Comparison of ENCODE assay signal across 9 mouse cellular contexts in the genomic region with DNA sequence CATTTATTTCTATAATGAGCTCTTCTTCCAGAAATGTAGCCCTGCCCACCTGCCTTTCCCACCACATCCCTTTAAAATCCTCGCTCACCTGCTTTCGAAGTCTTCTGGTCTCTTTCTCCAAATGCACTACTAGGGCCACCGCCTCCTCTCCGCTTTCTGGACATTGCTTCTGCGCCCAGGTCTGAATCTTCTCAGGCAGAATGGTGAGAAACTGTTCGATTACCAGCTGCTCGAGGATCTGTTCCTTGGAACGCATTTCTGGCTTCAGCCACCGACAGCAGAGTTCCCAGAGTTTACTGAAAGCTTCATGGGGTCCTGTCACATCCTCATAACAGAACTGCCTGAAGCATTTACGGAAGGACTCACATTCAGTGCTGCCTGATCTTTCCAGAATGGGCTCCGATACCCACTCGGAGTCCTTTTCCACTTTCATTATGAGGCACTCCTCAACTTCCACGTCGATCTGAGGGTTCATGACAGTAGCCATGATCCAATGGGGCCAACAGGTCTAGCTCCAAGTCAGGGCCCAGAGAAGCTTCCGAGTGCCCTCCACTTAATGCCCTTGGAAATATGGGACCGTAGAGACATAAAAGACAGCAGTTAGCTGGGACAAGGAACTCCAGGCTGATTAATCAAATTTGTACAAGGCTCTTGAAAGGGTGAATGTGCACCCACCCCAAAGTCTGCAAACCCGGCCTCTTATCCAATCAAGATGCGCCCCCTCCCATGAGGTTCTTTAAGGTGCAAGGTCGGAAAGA. TPM values are rescaled to one million over a fixed set of nuclear protein-coding genes. Genes with fewer than 3 reads are reported as not detected.
A peak's percentile ranks its signal among the peaks of the same experiment; 100 is the strongest.
DNase-seq lines count a peak whose midpoint lies in the region; ATAC-seq lines count a peak whose summit lies in the region.
"Had no signal": no experiment of that assay in that cellular context is flagged by ENCODE, and none has a peak within 500 bp of the region (broad histone marks: within the 10 kb centered on the region; RNA-seq: fewer than 3 reads in every experiment).

No protein-coding gene starts in this region.

- 41% methylated on average over 19 of the region's 19 CpGs for WGBS in kidney, embryonic 14.5 days
- 49% methylated on average over 19 of the region's 19 CpGs for WGBS in limb, embryonic 10.5 days

- no peaks in the 10 kb centered on the region for H3K9me3 ChIP-seq in kidney, embryonic 14.5 days (ENCODE audit: control insufficient read depth, low read length)
- H3K9me3 ChIP-seq in limb, embryonic 10.5 days (replicated peaks), result no peaks in the 10 kb centered on the region

- peak; percentile 29 for ATAC-seq in kidney, embryonic 14.5 days (ENCODE audit: low FRiP score, low TSS enrichment)
- no peak for ATAC-seq in megakaryocyte progenitor cell, adult 5-6 weeks (replicated peaks; ENCODE audit: poor library complexity)

- no peaks in the 10 kb centered on the region for H3K27me3 ChIP-seq in kidney, embryonic 14.5 days (ENCODE audit: control insufficient read depth, insufficient read depth, low read length)
- H3K27me3 ChIP-seq in limb, embryonic 10.5 days (ENCODE audit: low read depth, poor library complexity, severe bottlenecking), result peaks cover 18% of the 10 kb centered on the region

- peak overlapping the region; percentile 63 for H3K9ac ChIP-seq in kidney, embryonic 14.5 days (ENCODE audit: low read depth, low read length)

- H3K4me3 ChIP-seq in kidney, embryonic 14.5 days (ENCODE audit: low read length), result peak overlapping the region; percentile 71
- H3K4me3 ChIP-seq in brown adipose tissue, adult 24 weeks (ENCODE audit: insufficient read depth, low read depth, low read length), result peak overlapping the region; percentile 65
- peak overlapping the region; percentile 79 for H3K4me3 ChIP-seq in limb, embryonic 10.5 days

- H3K27ac ChIP-seq in kidney, embryonic 14.5 days (ENCODE audit: low read depth, low read length), result no peak overlapping the region
- no peak overlapping the region for H3K27ac ChIP-seq in brown adipose tissue, adult 24 weeks (replicated peaks; ENCODE audit: low read depth, low read length)
- peak overlapping the region; percentile 85 for H3K27ac ChIP-seq in limb, embryonic 10.5 days

- H3K4me1 ChIP-seq in kidney, embryonic 14.5 days (ENCODE audit: control insufficient read depth, insufficient read depth, low read length), result peaks cover 4% of the 10 kb centered on the region; the same call in 1 of the 2 replicates
- H3K4me1 ChIP-seq in brown adipose tissue, adult 24 weeks (ENCODE audit: control insufficient read depth, insufficient read depth, insufficient read length, low read length), result no peaks in the 10 kb centered on the region; the same call in 1 of the 2 replicates
- peaks cover 18% of the 10 kb centered on the region for H3K4me1 ChIP-seq in limb, embryonic 10.5 days

- H3K36me3 ChIP-seq in kidney, embryonic 14.5 days (ENCODE audit: control insufficient read depth, insufficient read depth, low read length), result 0 out of 2 replicates have a peak, but pooled peaks cover 4% of the 10 kb centered on the region
- H3K36me3 ChIP-seq in limb, embryonic 10.5 days, result no peaks in the 10 kb centered on the region

- DNase-seq in kidney, postnatal 14 days, result no peak
- DNase-seq in frontal cortex, adult 2 months (ENCODE audit: extremely low spot score in 1 of 2, low spot score in 1 of 2), result peak; percentile 8 to 22
- DNase-seq in limb, embryonic 10.5 days (ENCODE audit: low spot score), result peak; percentile 31
- peak; percentile 6 to 10 for DNase-seq in right cerebral cortex, postnatal 36 days (ENCODE audit: low spot score in 2 of 2)
- DNase-seq in lung, postnatal 36 days, result no peak

- peak overlapping the region; percentile 94 for H3K4me2 ChIP-seq in kidney, embryonic 14.5 days (replicated peaks; ENCODE audit: low read depth, low read length)

RNA-seq across cellular contexts. Expression of gene Zkscan2, which starts 0.6 kb away (rescaled TPM):
- polyA plus RNA-seq in kidney, embryonic 14.5 days (2014; fragmentation: Nextera tagmentation; extraction: Ambion mirVana), result 2.4 and 5.0 TPM in 2 replicates
- polyA plus RNA-seq in brown adipose tissue, adult 24 weeks (2012; ENCODE audit: insufficient read depth, insufficient read length, missing spikeins), result not detected in 2 replicates
- 20.6 and 26.1 TPM in 2 replicates for polyA plus RNA-seq in frontal cortex, adult 2 months (2012; rRNA removed)
- polyA plus RNA-seq in limb, embryonic 10.5 days (2016; fragmentation: Nextera tagmentation; extraction: Ambion mirVana), result 2.2 and 3.8 TPM in 2 replicates
- 0.07 TPM in 1 of 2 replicates, not detected in the other for total RNA-seq in megakaryocyte progenitor cell, adult 5-6 weeks (2015)
- not detected in 2 replicates for total RNA-seq in megakaryocyte progenitor cell, adult 5-6 weeks (2017)

RNA-seq across cellular contexts. Expression of gene Aqp8, which starts 37.6 kb away (rescaled TPM):
- polyA plus RNA-seq in kidney, embryonic 14.5 days (2014; fragmentation: Nextera tagmentation; extraction: Ambion mirVana), result not detected in 2 replicates
- polyA plus RNA-seq in brown adipose tissue, adult 24 weeks (2012; ENCODE audit: insufficient read depth, insufficient read length, missing spikeins), result not detected in 2 replicates
- 0.32 TPM in 1 of 2 replicates, not detected in the other for polyA plus RNA-seq in frontal cortex, adult 2 months (2012; rRNA removed)
- polyA plus RNA-seq in limb, embryonic 10.5 days (2016; fragmentation: Nextera tagmentation; extraction: Ambion mirVana), result 0.23 and 0.68 TPM in 2 replicates
- total RNA-seq in megakaryocyte progenitor cell, adult 5-6 weeks (2015), result not detected in 2 replicates
- total RNA-seq in megakaryocyte progenitor cell, adult 5-6 weeks (2017), result not detected in 2 replicates
- total RNA-seq: left cerebral cortex, adult 8-10 months had no signal

Comparison
In these comparisons a context has a peak if more than half of its experiments do, and no peak if none do; other contexts are left out.
1. DNase-seq: peak in frontal cortex, adult 2 months (2 of 2), limb, embryonic 10.5 days (single experiment) and right cerebral cortex, postnatal 36 days (2 of 2); none in kidney, postnatal 14 days (single experiment) and lung, postnatal 36 days (single experiment).
2. Peak in every context shown above with its lines, with median percentiles within 50 percentile points of each other: H3K4me3 ChIP-seq.